7 mouse cellular contexts compared by ENCODE assay signal in genomic region chr14:115040091-115040571, GRCm38 (mm10). TPM values are rescaled to one million over a fixed set of nuclear protein-coding genes. Genes with fewer than 3 reads are reported as not detected.
DNase-seq lines count a peak whose midpoint lies in the region; ATAC-seq lines count a peak whose summit lies in the region.

No protein-coding gene starts in this region.

- no peaks in the 10 kb centered on the region for H3K9me3 ChIP-seq in embryonic facial prominence, embryonic 14.5 days (ENCODE audit: control insufficient read depth, low read length)
- H3K9me3 ChIP-seq in intestine, embryonic 15.5 days, result no peaks in the 10 kb centered on the region
- H3K9me3 ChIP-seq in midbrain, embryonic 11.5 days (ENCODE audit: control insufficient read depth, low read length), result no peaks in the 10 kb centered on the region

- peak overlapping the region; percentile 93 for H3K27ac ChIP-seq in embryonic facial prominence, embryonic 14.5 days (replicated peaks; ENCODE audit: low read depth, low read length)
- peak overlapping the region; percentile 92 for H3K27ac ChIP-seq in intestine, embryonic 15.5 days
- no peak overlapping the region for H3K27ac ChIP-seq in midbrain, embryonic 11.5 days (ENCODE audit: low read depth, low read length)

- intact Hi-C loops in left cerebral cortex, postnatal 25 days (cut with DNase I), result no loop called here
- intact Hi-C loops in left cerebral cortex, postnatal 36 days (cut with DNase I), result loop anchor here (2.0 kb wide), 1 partner anchor 23 kb away; no protein-coding TSS in a partner anchor
- intact Hi-C loops in gastrocnemius, postnatal 36 days (cut with DNase I), result no loop called here

- H3K4me1 ChIP-seq in embryonic facial prominence, embryonic 14.5 days (ENCODE audit: control insufficient read depth, insufficient read depth, low read length), result peaks cover 14% of the 10 kb centered on the region
- H3K4me1 ChIP-seq in intestine, embryonic 15.5 days (replicated peaks), result 0 out of 2 replicates have a peak, but pooled peaks cover 4% of the 10 kb centered on the region
- H3K4me1 ChIP-seq in midbrain, embryonic 11.5 days (ENCODE audit: control insufficient read depth, insufficient read depth, low read length), result peaks cover 21% of the 10 kb centered on the region

- 2% methylated on average over 19 of the region's 30 CpGs for WGBS in embryonic facial prominence, embryonic 14.5 days
- WGBS in intestine, embryonic 15.5 days, result 1% methylated on average over 30 of the region's 30 CpGs
- WGBS in midbrain, embryonic 11.5 days, result 3% methylated on average over 27 of the region's 30 CpGs

- H3K4me2 ChIP-seq in embryonic facial prominence, embryonic 14.5 days (ENCODE audit: low read depth, low read length), result peak overlapping the region; percentile 95
- H3K4me2 ChIP-seq in intestine, embryonic 15.5 days (replicated peaks), result peak overlapping the region; percentile 96
- H3K4me2 ChIP-seq in midbrain, embryonic 11.5 days, result peak overlapping the region; percentile 69

- peak overlapping the region; percentile 99 for H3K9ac ChIP-seq in embryonic facial prominence, embryonic 14.5 days (ENCODE audit: low read depth, low read length)
- peak overlapping the region; percentile 95 for H3K9ac ChIP-seq in intestine, embryonic 15.5 days
- H3K9ac ChIP-seq in midbrain, embryonic 11.5 days (ENCODE audit: low read length), result peak overlapping the region; percentile 100

- peak overlapping the region; percentile 92 for H3K4me3 ChIP-seq in embryonic facial prominence, embryonic 14.5 days (ENCODE audit: low read depth, low read length)
- H3K4me3 ChIP-seq in intestine, embryonic 15.5 days (replicated peaks), result peak overlapping the region; percentile 91
- H3K4me3 ChIP-seq in midbrain, embryonic 11.5 days (ENCODE audit: low read depth, low read length), result peak overlapping the region; percentile 95

- H3K36me3 ChIP-seq in embryonic facial prominence, embryonic 14.5 days (ENCODE audit: control insufficient read depth, insufficient read depth, low read length), result peaks cover 22% of the 10 kb centered on the region
- H3K36me3 ChIP-seq in intestine, embryonic 15.5 days, result peaks cover 8% of the 10 kb centered on the region
- peaks cover 12% of the 10 kb centered on the region for H3K36me3 ChIP-seq in midbrain, embryonic 11.5 days (ENCODE audit: control insufficient read depth, insufficient read depth, low read length)

- H3K27me3 ChIP-seq in embryonic facial prominence, embryonic 14.5 days (replicated peaks; ENCODE audit: control insufficient read depth, insufficient read depth, low read length), result no peaks in the 10 kb centered on the region; the same call in 1 of the 2 replicates
- H3K27me3 ChIP-seq in intestine, embryonic 15.5 days (replicated peaks), result no peaks in the 10 kb centered on the region
- H3K27me3 ChIP-seq in midbrain, embryonic 11.5 days (ENCODE audit: control insufficient read depth, insufficient read depth, low read length), result peaks cover 2% of the 10 kb centered on the region; the same call in 1 of the 2 replicates

- peak; percentile 7 to 18 for DNase-seq in left cerebral cortex, postnatal 25 days (ENCODE audit: low spot score in 2 of 2)
- DNase-seq in left cerebral cortex, postnatal 36 days (ENCODE audit: low spot score in 2 of 2), result no peak
- peak; percentile 73 for DNase-seq in R1 (ENCODE audit: low read depth, low spot score)
- DNase-seq in embryonic facial prominence, embryonic 14.5 days (ENCODE audit: low spot score), result peak; percentile 73
- peak; percentile 95 for DNase-seq in midbrain, embryonic 11.5 days (ENCODE audit: low spot score, missing footprints)
- no peak for DNase-seq in gastrocnemius, postnatal 36 days

- ATAC-seq in embryonic facial prominence, embryonic 14.5 days (ENCODE audit: low read depth), result 0 out of 2 replicates have a peak, but pooled peaks have one; percentile 10
- peak; percentile 52 for ATAC-seq in intestine, embryonic 15.5 days
- ATAC-seq in midbrain, embryonic 11.5 days (ENCODE audit: low FRiP score), result peak; percentile 25

RNA-seq across cellular contexts. Expression of gene Gpc5, which starts 51.9 kb away (rescaled TPM):
- total RNA-seq in left cerebral cortex, postnatal 25 days (2021), result 10 to 100 TPM; 31.0 to 35.0 TPM
- 10 to 100 TPM; 31.3 to 34.0 TPM for total RNA-seq in left cerebral cortex, postnatal 36 days (2021)
- 0.31 and 0.48 TPM in 2 replicates for polyA plus RNA-seq in embryonic facial prominence, embryonic 14.5 days (2014; fragmentation: Nextera tagmentation; extraction: Ambion mirVana)
- 0.15 and 0.18 TPM in 2 replicates for polyA plus RNA-seq in intestine, embryonic 15.5 days (2015; fragmentation: Nextera tagmentation; extraction: Ambion mirVana)
- polyA plus RNA-seq in midbrain, embryonic 11.5 days (2014; fragmentation: Nextera tagmentation; extraction: Ambion mirVana), result 0.75 and 0.76 TPM in 2 replicates
- not detected for total RNA-seq in gastrocnemius, postnatal 36 days (2021)

Comparison
In these comparisons a context has a peak if more than half of its experiments do, and no peak if none do; other contexts are left out.
1. DNase-seq: peak in left cerebral cortex, postnatal 25 days (2 of 2), R1 (single experiment), embryonic facial prominence, embryonic 14.5 days (single experiment) and midbrain, embryonic 11.5 days (single experiment); none in left cerebral cortex, postnatal 36 days (0 of 2) and gastrocnemius, postnatal 36 days (0 of 2).
2. RNA of gene Gpc5, which starts 51.9 kb away (total RNA-seq): 31.0 to 35.0 TPM in left cerebral cortex, postnatal 25 days and 31.3 to 34.0 TPM in left cerebral cortex, postnatal 36 days; not detected in gastrocnemius, postnatal 36 days; every median in the first group is over 10 times any median in the second.
3. Peak in every context shown above with its lines, with median percentiles within 50 percentile points of each other: ATAC-seq, H3K4me2 ChIP-seq, H3K4me3 ChIP-seq and H3K9ac ChIP-seq.